Mouse (Mus musculus) kidney, adult 9 months (tissue): Measurements from ENCODE around the gene Gm5849.
"Not testable (repeated sequence)": the region's sequence is repeated elsewhere in the genome, so short reads cannot be mapped to it uniquely, and the experiment has no call there.

Experiments
- DNase-seq: peaks from one replicate; pipeline ENCODE4 v3.0.0; 2022

The Gm5849 gene

DNA sequence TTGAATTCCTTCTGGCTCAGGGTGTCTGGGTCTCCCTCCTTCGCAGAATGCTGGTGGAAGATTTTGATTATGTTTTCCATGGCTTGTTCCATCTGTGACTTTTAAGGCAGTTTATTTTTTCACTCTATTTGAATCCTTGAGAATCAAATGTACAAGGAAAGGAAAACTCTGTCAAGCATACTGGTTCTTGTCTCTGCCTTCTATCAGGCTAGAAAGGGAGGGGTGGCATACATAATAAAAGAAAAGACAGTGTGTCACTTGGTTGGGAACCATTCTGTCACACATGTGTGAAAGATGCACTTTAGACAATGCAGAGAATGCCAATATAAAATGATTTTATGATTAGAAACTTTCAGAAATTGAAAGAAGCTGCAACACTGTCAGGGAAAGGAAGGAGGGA, at the start of gene Gm5849:
TSS of gene Gm5849 (minus strand) at position 101 of the 400 bp plus-strand sequence.
- not testable (repeated sequence) for DNase-seq

DNA sequence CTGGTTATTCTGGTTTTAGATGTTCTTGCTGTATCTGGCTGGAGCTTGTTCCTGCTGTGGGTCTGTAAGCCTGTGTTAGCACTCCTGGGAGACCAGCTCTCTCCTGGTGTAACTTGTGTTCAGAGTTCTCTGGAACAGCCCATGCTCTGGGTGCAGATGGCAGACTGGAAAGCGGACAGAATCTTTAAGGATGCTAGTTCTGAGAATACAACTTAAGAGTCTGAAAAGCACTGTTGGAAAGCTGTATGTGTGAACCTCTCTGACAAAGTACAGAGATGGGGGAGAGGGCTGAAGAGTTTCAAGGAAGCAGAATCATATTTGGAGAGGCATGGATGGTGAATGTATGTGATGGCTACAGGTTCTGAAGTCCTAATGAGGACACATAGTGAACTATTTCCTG, 28.0 kb downstream of the Gm5849 start:
- no peak for DNase-seq

DNA sequence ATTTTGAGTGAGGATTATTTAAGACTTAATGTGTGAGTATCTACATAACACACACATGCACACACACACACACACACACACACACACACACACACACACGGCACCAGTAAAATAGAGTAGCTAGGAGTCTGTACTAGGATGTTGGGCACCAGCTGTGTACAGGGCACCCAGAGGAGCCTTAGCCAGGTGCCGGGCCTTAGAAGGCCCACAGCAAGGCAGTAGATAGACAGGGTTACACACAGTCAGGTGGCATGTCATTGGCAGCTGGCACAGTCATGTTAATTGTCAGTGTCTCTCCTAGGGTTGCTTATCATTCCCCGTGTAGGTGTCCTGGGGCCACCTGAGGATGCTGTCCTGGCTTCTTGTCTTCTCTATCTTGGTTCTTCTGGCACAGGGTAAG, 51.1 kb downstream of the Gm5849 start, which contains the start of gene Pglyrp4:
TSS of gene Pglyrp4 (plus strand) at position 301 of the 400 bp plus-strand sequence.
- DNase-seq, result no peak
